Mouse (Mus musculus) embryo, embryonic 10 days (tissue): ENCODE measurements around the gene Vill.
A peak's percentile ranks its signal among the peaks of the same experiment; 100 is the strongest.

ENCODE experiments used
- DNase-seq: peaks from one replicate; pipeline ENCODE4 v3.0.0-alpha.2; 2015; ENCODE audit warnings: low spot score

Gene Vill

GRCm38 (mm10) chr9:119080040-119080675, 27.6 kb downstream of the Vill start:
- no peak for DNase-seq

DNA sequence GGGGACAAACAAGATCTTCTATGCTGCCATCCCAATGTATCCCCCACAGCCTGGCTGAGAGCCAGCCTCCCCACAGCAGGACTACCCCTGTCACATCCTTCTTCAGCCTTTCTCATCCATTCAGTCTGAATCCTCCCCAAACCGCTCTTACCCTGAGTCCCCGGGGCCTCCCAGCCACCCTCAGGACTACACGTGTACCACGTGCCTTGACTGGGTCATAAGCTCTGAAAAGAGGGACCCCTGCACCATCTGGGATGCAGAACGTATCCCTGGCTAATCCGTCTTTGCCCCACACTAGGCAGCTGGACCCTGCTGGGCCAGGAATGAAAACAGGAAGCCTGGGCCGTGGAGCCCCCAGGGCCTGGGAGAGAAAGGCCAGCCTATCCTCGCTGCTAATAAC, 29.5 kb downstream of the Vill start:
- DNase-seq: peak; percentile 59

GRCm38 (mm10) chr9:119082656-119083430, 30.3 kb downstream of the Vill start:
- peak; percentile 40 for DNase-seq

DNA sequence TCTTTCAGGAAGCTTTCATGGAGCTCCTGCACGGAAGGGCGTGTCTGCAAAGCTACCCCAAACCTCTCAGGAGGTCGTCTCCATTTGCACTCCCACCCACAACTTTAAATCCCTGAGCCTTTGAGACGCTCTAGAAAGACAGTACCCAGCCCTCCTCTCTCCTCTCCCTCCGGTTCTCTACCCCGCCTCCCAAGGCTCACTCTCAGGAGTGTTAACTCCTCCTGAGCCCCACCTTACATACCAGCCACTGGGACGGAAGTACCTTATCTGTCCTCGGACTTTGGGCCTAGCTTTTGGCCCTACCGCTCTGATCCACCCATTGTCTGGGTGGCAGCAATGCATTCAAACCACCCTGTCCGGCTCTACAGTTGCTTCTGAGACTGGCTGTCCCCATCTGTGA, 31.4 kb downstream of the Vill start:
- DNase-seq: no peak

DNA sequence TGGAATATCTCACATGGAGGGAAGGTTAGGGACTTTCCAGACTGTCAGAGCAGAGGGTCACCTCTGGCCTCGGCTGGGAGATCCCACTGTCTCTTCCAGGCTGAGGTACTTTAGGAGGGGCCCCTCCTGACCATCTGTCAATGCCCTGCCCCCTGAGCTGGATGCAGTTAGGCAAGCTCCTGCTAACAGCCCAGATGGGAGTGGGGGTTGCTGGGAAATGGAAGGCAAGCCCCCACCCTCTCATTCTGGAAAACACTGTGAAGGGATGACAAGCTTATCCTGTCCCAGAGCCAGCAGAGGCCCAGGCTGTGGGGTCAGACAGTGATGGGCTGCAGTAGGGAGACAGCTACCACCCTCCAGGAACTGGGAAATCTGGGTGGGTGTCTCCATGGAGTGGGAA, 33.9 kb downstream of the Vill start:
- DNase-seq: no peak

- DNase-seq: no peak
Measured at GRCm38 (mm10) chr9:119087309-119087708, 34.7 kb downstream of the Vill start.

DNA sequence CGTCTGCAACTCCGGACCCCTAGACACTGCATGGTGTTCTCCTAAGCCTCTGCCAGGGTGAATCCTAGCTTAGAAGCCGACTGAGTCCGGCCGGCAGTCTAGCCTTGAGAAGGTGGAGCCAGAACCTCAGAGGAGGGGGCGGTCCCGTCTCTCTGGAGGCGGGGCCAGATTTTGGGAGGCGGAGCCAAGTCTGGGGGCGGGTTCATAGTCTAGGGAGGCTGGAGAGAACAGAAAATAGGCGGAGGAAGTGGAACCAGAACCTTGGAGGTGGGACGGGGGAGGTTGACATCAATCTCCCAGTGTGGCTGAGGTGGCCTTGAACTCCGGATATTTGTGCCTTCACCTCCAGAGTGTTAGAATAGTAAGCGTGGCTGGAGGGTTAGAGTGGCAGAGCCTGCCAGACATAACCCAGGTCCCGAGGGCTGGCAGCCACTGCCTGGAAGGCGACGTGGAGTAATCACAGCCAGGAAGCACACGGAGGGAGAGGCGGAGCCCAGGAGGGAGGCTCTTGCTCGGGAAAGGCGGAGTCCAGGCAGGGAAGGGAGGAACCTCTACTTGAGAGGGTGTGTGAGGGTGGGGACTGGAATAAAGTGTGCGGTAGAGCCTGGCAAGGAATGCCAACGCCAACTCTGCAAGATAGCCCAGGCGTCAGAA, 35.7 kb downstream of the Vill start:
- peak; percentile 82 for DNase-seq

DNA sequence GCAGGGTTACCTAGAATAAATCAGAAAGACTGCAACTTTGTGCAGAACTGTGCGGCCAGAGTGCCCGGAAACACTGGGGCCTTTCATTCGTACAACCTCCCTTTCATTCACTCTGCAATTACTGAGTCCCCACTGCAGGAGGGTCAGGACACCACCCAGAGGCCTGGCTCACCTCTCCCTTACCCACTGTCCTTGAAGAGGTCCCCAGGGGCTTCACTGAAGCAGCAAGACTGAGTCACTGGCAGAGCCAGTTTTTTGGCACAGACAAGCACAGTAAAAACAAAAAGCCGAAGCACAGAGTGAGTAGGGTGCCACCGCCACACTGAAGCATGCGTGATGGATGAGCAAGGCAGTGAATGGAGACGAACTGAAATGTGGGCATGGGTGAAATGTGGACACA, 36.9 kb downstream of the Vill start:
- no peak for DNase-seq

DNA sequence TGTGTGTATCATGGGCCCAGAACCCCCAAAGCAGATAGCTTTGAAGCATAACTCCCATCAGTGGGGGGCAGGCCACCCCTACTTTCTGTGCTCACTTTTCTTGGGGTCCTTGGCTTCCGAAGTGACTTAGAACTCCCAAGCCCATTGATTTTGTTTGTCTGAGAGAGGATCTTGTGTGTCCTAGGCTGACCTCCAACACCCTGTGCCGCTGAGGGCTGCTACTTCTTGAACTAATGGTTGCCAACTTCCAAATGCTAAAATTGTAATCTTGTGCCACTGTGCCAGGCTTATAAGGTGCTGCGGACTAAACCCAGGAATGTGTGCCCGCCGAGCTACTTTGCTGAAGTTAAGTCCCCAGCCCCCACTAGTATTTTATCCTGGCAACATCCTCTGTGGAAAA, 37.9 kb downstream of the Vill start:
- no peak for DNase-seq

GRCm38 (mm10) chr9:119091581-119092310, 39.2 kb downstream of the Vill start:
- no peak for DNase-seq

GRCm38 (mm10) chr9:119092473-119093418, 40.2 kb downstream of the Vill start:
- DNase-seq: peak; percentile 43

DNA sequence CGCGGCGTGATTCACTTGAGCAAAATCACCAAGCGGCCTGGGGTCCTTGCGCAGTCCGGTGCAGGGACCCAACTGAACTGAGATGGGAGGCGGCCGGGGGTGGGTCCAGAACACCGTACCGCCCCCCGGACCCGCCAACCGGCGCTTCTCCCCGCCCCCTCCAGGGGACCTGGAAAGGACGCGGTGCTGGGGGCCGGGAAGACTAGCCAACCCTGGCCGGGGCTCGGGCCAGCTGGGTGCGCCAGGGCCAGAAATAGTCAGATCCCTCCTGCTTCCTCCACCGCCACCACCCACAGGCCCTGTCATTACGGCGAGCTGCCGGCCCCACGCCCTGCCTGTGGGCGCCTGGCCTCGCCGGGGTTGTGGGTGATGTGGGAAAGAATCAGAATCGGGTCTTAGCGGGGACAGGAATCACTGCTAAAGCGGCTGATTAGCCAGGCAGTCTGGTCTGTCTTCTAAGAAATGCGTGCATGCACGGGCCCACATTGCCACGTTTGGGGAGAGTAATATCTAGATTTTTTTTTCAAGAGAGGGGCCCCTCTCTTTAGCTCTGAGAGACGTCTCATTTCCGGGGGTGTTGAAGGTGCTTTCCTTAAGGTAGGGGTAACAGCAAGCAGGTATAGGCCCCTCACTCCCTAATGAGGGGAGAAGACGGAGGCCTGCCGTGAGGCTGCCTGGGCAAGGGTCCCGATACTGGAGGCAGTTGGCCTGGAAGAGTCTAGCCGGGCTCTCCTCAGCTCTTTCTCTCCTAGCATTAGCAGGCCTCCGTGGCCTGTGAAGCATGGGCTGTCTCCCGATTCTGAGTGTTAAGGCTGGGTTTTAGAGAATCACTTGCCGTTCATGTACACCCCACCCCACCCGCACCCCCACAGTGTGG, 41.1 kb downstream of the Vill start, which contains the start of gene Plcd1:
Gene Plcd1, minus strand, starts transcription at position 84 of the 877 bp plus-strand sequence.
- DNase-seq: peak; percentile 83

- DNase-seq: no peak
Measured at GRCm38 (mm10) chr9:119094462-119095109, 42.0 kb downstream of the Vill start.

DNA sequence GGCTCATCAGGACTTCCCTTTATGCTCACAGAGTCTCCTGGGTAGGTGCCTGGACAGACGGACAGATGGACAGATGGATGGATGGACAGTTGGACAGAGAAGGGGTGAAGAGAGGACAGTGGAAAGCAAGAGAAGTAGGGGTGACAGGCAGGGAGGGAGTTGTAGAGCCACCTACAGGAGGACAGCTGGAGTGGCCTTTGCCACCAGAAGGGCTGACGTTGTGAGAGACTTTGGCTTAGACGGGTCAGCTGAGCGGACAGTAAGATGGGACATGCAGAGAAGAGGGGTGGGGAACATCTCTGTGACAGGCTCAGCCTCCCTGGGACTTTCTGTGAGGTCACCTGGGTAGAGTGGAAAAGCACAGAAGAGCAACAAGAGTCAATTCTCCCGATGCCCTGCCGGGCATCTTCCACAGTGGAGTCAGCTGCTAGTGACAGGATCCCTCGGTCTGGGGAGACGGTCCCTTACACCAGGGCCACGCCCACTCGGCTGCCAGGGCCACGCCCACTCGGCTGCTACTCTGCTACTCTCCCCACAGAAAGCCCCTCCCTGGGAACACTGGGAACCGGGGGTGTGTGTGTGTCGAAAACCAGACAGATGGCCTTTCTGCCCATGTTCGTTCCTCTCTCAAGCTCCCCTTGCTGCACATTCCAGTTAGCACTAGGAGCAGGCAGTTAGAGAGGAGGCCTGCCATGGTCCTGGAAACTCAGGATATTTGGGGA, 47.8 kb downstream of the Vill start:
- peak; percentile 59 for DNase-seq

- peak; percentile 96 for DNase-seq
Measured at GRCm38 (mm10) chr9:119101992-119102782, 49.6 kb downstream of the Vill start, which contains the start of gene Dlec1. Gene Dlec1, plus strand, starts transcription at chr9:119102478.

DNA sequence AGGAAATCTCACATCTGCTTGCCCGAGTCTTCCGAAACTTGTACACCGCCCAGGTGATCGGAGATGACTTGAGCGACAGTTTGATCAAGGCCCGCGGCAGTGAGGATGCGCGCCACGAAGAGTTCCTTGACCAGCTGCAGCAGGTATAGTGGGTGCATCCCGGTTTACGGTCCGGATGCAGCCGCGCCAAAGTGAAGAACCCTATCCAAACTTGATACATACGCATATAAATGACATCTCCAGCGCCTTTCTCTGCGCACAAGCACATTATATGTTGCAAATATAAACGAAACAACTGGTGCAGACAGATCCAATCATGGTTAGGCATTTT, 50.2 kb downstream of the Vill start:
- DNase-seq: no peak

- peak; percentile 53 for DNase-seq
Measured at GRCm38 (mm10) chr9:119107566-119107965, 55.0 kb downstream of the Vill start.

GRCm38 (mm10) chr9:119109685-119110353, 57.2 kb downstream of the Vill start:
- DNase-seq: no peak
